ENCODE assay signal across 8 mouse cellular contexts in the genomic region with DNA sequence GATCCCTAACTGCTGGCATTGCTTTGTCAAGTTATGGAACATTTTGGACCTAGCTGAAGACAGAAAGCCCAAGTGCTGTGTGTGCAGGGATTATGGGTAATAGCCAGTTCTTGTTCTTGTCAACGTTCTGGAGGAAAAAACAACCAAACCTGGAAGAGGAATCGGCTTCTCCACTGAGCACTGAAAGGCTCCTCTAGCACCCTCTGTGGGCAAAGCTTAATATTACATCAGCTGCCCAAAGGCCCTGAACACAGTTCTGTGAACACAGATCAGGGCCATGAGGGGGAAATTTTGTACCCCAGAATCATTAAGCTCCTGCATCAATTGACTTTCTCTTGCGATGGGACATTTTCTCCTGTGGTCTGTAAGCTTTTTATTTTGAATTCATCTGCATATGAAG.
DNase-seq lines count a peak whose midpoint lies in the region; ATAC-seq and TF ChIP-seq lines count a peak whose summit lies in the region.

No protein-coding gene starts in this region.

- no peak for TF ChIP-seq POLR2A in MEL (IDR thresholded peaks at IDR 0.05; ENCODE audit: control insufficient read depth in 1 of 2, insufficient read depth in 1 of 2, low read depth in 1 of 2, low read length in 2 of 2, poor library complexity in 1 of 2)

- no peaks in the 10 kb centered on the region for H3K4me1 ChIP-seq in MEL (ENCODE audit: control insufficient read depth in 1 of 2, insufficient read depth in 2 of 2, low read length in 2 of 2)
- H3K4me1 ChIP-seq in midbrain, embryonic 14.5 days (ENCODE audit: control insufficient read depth, insufficient read depth, low read length): no peaks in the 10 kb centered on the region

- WGBS in midbrain, embryonic 14.5 days: 61% methylated on average over 3 of the region's 3 CpGs

- no peaks in the 10 kb centered on the region for H3K9me3 ChIP-seq in MEL (replicated peaks; ENCODE audit: insufficient read depth, low read length)
- 0 out of 2 replicates have a peak, but pooled peaks cover 3% of the 10 kb centered on the region for H3K9me3 ChIP-seq in midbrain, embryonic 14.5 days (ENCODE audit: control insufficient read depth, low read length)

- TF ChIP-seq CTCF in MEL (IDR thresholded peaks at IDR 0.05 in 2 of 3, conservative IDR thresholded peaks at IDR 0.05 in 1 of 3; ENCODE audit: control insufficient read depth in 1 of 3, insufficient read depth in 1 of 3, low read depth in 2 of 3, low read length in 3 of 3, poor library complexity in 1 of 3, severe bottlenecking in 1 of 3): peak; percentile 11 to 25 (median 19); a peak in 1 of 6 replicates

- intact Hi-C loops in left cerebral cortex, postnatal 25 days (cut with DNase I): no loop called here
- intact Hi-C loops in left cerebral cortex, postnatal 36 days (cut with DNase I): no loop called here

- peak; percentile 83 for ATAC-seq in frontal cortex, adult (ENCODE audit: low TSS enrichment)
- no peak for ATAC-seq in erythroid progenitor cell, adult 5-6 weeks (replicated peaks; ENCODE audit: low FRiP score, poor library complexity, severe bottlenecking)
- ATAC-seq in midbrain, embryonic 14.5 days (ENCODE audit: low FRiP score, low TSS enrichment): no peak

- no peak overlapping the region for H3K9ac ChIP-seq in MEL (ENCODE audit: control insufficient read depth, low read depth, low read length, poor library complexity, severe bottlenecking)
- no peak overlapping the region for H3K9ac ChIP-seq in midbrain, embryonic 14.5 days (replicated peaks; ENCODE audit: low read length)

- no peaks in the 10 kb centered on the region for H3K36me3 ChIP-seq in MEL (ENCODE audit: control insufficient read depth in 1 of 2, insufficient read depth in 2 of 2, low read length in 2 of 2)
- H3K36me3 ChIP-seq in midbrain, embryonic 14.5 days (ENCODE audit: control insufficient read depth, insufficient read depth, low read length): no peaks in the 10 kb centered on the region

- DNase-seq in frontal cortex, postnatal 10 days (ENCODE audit: low spot score in 2 of 2): no peak
- DNase-seq in left cerebral cortex, postnatal 25 days (ENCODE audit: low spot score in 2 of 2): peak; percentile 7 to 15
- no peak for DNase-seq in left cerebral cortex, postnatal 36 days (ENCODE audit: low spot score in 2 of 2)
- DNase-seq in MEL (ENCODE audit: low read depth, low spot score): peak; percentile 3
- peak; percentile 59 for DNase-seq in kidney, postnatal 10 days
- DNase-seq in midbrain, embryonic 14.5 days: no peak

- no peaks in the 10 kb centered on the region for H3K27me3 ChIP-seq in MEL (ENCODE audit: control insufficient read depth in 1 of 2, insufficient read depth in 2 of 2, low read length in 2 of 2)
- no peaks in the 10 kb centered on the region for H3K27me3 ChIP-seq in midbrain, embryonic 14.5 days (ENCODE audit: control insufficient read depth, insufficient read depth, low read length)

- H3K4me2 ChIP-seq in midbrain, embryonic 14.5 days (ENCODE audit: low read length): no peak overlapping the region

- no peak; the same call in 1 of the 2 replicates for TF ChIP-seq RAD21 in MEL (IDR thresholded peaks at IDR 0.05; ENCODE audit: low read depth, low read length)

- no peak overlapping the region for H3K27ac ChIP-seq in MEL (ENCODE audit: control insufficient read depth, low read depth, low read length)
- no peak overlapping the region for H3K27ac ChIP-seq in midbrain, embryonic 14.5 days (replicated peaks; ENCODE audit: low read depth, low read length)

- no peak for TF ChIP-seq EP300 in MEL (IDR thresholded peaks at IDR 0.05; ENCODE audit: low read depth in 1 of 2, low read length in 2 of 2)

- no peaks in the 10 kb centered on the region for H3K79me2 ChIP-seq in MEL (ENCODE audit: control insufficient read depth, insufficient read depth, low read length, poor library complexity)

- H3K4me3 ChIP-seq in MEL (ENCODE audit: control insufficient read depth in 1 of 2, insufficient read depth in 1 of 2, low read depth in 2 of 2, low read length in 2 of 2): no peak overlapping the region
- no peak overlapping the region for H3K4me3 ChIP-seq in midbrain, embryonic 14.5 days (replicated peaks; ENCODE audit: low read depth, low read length)

TF ChIP-seq in MEL, 35 proteins besides CTCF, POLR2A, EP300 and RAD21:
- no peak for TF ChIP-seq POLR2AphosphoS2 (IDR thresholded peaks at IDR 0.05; ENCODE audit: low read length)
- 0 out of 2 replicates have a peak, but pooled peaks have one; percentile 4 for TF ChIP-seq SMC3 (IDR thresholded peaks at IDR 0.05; ENCODE audit: low read depth, low read length)
- TF ChIP-seq TBP (IDR thresholded peaks at IDR 0.05; ENCODE audit: low read depth, low read length): no peak

Comparison
In these comparisons a context has a peak if more than half of its experiments do, and no peak if none do; other contexts are left out.
1. DNase-seq: peak in left cerebral cortex, postnatal 25 days (2 of 2), MEL (single experiment) and kidney, postnatal 10 days (single experiment); none in frontal cortex, postnatal 10 days (0 of 2), left cerebral cortex, postnatal 36 days (0 of 2) and midbrain, embryonic 14.5 days (single experiment).